Mouse (Mus musculus): ENCODE results near the gene Figla. TPM values are rescaled to one million over a fixed set of nuclear protein-coding genes. Genes with fewer than 3 reads are reported as not detected.

Figla gene
- polyA plus RNA-seq, 1 experiment, result 0.99 TPM

- no peak overlapping the region for H3K27ac ChIP-seq (ENCODE audit: control insufficient read depth, insufficient read depth, low read depth, low read length)
- no peaks in the 10 kb centered on the region for H3K36me3 ChIP-seq (ENCODE audit: control insufficient read depth, insufficient read depth, low read length)
- H3K27me3 ChIP-seq (ENCODE audit: control insufficient read depth, insufficient read depth, low read length), result no peaks in the 10 kb centered on the region
- TF ChIP-seq POLR2A (IDR thresholded peaks at IDR 0.05; ENCODE audit: control insufficient read depth, low read depth, low read length) (no peak), CTCF (IDR thresholded peaks at IDR 0.05; ENCODE audit: control insufficient read depth, insufficient read depth, insufficient replicate concordance, low read depth, low read length) (no peak)
- H3K4me1 ChIP-seq (ENCODE audit: control insufficient read depth, insufficient read depth, low read length), result no peaks in the 10 kb centered on the region
- H3K4me3 ChIP-seq (ENCODE audit: control insufficient read depth, low read depth, low read length), result no peak overlapping the region
Measured at GRCm38 (mm10) chr6:86069856-86070255, 53.9 kb downstream of the Figla start.

DNA sequence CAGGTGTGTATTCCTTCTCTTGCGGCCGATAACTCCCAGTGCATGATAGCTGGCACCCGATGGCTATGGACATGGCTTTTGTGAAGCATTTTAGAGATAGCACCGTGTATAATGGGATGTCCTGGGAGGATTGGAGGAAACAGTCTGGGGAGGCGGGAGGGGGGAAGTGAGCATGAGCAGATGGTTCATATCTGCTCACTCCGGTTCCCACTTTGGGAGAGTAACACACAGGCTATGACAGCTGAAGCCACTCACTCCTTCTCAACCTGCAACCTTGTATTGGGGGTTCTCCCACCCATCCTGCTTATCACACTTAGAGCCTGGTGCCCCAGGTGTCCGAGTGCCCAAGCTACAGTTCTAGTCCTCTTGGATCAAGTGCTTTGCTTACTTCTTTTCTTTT lies 54.3 kb downstream of the Figla start:
- Histone ChIP-seq H3K4me1 (ENCODE audit: control insufficient read depth, insufficient read depth, low read length) (no peaks in the 10 kb centered on the region), H3K36me3 (ENCODE audit: control insufficient read depth, insufficient read depth, low read length) (no peaks in the 10 kb centered on the region), H3K4me3 (ENCODE audit: control insufficient read depth, low read depth, low read length) (no peak overlapping the region), H3K27ac (ENCODE audit: control insufficient read depth, insufficient read depth, low read depth, low read length) (no peak overlapping the region), H3K27me3 (ENCODE audit: control insufficient read depth, insufficient read depth, low read length) (no peaks in the 10 kb centered on the region)
- TF ChIP-seq POLR2A (IDR thresholded peaks at IDR 0.05; ENCODE audit: control insufficient read depth, low read depth, low read length), result no peak
- no peak for TF ChIP-seq CTCF (IDR thresholded peaks at IDR 0.05; ENCODE audit: control insufficient read depth, insufficient read depth, insufficient replicate concordance, low read depth, low read length)

Other genes starting within 250 kb of the Figla start
- 0.23 and 0.41 TPM in 2 replicates for gene Nat8f6, start 195.2 kb upstream of the Figla start, polyA plus RNA-seq (2012; rRNA removed)
- 1.3 and 2.9 TPM in 2 replicates for gene Nat8f5, start 195.2 kb upstream of the Figla start, polyA plus RNA-seq (2012; rRNA removed)
- gene Nat8, start 184.1 kb upstream of the Figla start, polyA plus RNA-seq (2012; rRNA removed), result 10.4 and 10.7 TPM in 2 replicates
- gene Nat8f2, start 147.0 kb upstream of the Figla start, polyA plus RNA-seq (2012; rRNA removed), result 0.22 and 0.23 TPM in 2 replicates
- gene Nat8f4, start 111.3 kb upstream of the Figla start, polyA plus RNA-seq (2012; rRNA removed), result 27.6 and 45.1 TPM in 2 replicates
- 10.8 and 11.1 TPM in 2 replicates for gene Tprkb, start 104.3 kb upstream of the Figla start, polyA plus RNA-seq (2012; rRNA removed)
- gene Nat8f1, start 100.5 kb upstream of the Figla start, polyA plus RNA-seq (2012; rRNA removed), result 6.1 and 7.6 TPM in 2 replicates
- 12.2 and 15.7 TPM in 2 replicates for gene Dusp11, start 54.5 kb upstream of the Figla start, polyA plus RNA-seq (2012; rRNA removed)
- gene Add2, start 12.5 kb downstream of the Figla start, polyA plus RNA-seq (2012; rRNA removed), result 1.6 and 1.7 TPM in 2 replicates
- gene Tgfa, start 179.1 kb downstream of the Figla start, polyA plus RNA-seq (2012; rRNA removed), result 2.1 and 2.7 TPM in 2 replicates

All from testis, adult 2 months (tissue).